Mouse (Mus musculus): ENCODE measurements around the gene Atp5g1.
"Not testable (repeated sequence)": the region's sequence is repeated elsewhere in the genome, so short reads cannot be mapped to it uniquely, and the experiment has no call there.

Gene Atp5g1

GRCm38 (mm10) chr11:96075509-96076220 lies at the start of gene Atp5g1:
TSS of gene Atp5g1 (minus strand) at chr11:96075670.
- peak; percentile 97 for DNase-seq

GRCm38 (mm10) chr11:96124052-96124914 lies 48.8 kb upstream of the Atp5g1 start:
- DNase-seq, result peak; percentile 26

- not testable (repeated sequence) for DNase-seq
Measured at GRCm38 (mm10) chr11:96122806-96123205, 47.3 kb upstream of the Atp5g1 start.

DNA sequence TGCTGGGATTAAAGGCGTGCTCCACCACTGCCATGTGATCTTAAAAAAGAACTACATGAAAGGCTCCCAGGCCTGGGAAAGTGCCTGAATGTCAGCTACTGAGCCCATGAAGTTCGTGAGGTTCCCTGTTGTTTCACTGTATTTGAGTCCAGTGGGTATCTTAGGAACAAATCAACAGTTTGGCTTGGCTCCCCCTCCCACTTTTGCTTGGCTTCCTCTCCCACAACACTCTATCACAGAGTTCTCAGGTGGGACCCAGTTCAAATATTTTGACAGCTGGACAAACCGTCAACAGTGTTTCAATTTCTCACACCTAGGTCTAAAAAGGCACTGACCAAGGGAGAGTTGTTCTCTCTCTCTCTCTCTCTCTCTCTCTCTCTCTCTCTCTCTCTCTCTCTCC lies 43.9 kb upstream of the Atp5g1 start:
- no peak for DNase-seq

GRCm38 (mm10) chr11:96116925-96117324 lies 41.5 kb upstream of the Atp5g1 start:
- DNase-seq, result not testable (repeated sequence)

DNA sequence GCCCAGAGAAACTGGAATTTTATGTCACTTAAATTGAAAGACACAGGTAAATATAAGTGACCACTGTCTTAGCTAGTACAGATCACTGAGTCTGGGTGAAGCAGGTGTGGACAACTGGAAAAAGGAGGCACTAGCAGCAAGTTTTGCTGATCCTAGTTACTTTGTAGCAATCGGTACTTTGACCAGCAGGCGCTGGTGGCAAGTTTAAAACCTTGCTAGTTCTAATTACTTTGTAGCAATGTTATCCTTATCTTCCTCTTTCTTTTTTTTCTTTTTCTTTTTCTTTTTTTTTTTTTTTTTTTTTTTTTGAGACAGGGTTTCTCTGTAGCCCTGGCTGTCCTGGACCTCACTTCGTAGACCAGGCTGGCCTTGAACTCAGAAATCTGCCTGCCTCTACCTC lies 40.6 kb upstream of the Atp5g1 start:
- DNase-seq, result no peak

- DNase-seq, result no peak
Measured at GRCm38 (mm10) chr11:96115416-96115815, 39.9 kb upstream of the Atp5g1 start.

DNA sequence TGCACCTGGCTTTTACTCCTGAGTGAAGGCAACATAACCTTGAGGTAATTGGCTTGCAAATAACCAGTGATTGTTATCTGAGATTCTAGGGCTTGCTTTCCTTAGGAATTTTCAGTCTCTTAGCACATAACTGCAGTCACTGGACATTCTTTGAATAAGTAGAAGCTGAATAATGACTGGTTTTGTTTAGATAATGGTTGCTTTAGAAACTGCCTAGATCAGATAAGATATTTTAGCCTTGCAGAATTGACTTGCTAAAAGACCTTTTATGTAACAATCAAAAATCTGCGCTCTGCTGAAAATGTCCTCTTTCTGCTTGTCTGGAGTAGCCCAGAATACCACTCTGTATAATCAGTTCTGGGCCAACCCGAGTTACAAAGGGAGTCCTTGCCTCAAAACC lies 38.6 kb upstream of the Atp5g1 start:
- DNase-seq, result no peak

DNA sequence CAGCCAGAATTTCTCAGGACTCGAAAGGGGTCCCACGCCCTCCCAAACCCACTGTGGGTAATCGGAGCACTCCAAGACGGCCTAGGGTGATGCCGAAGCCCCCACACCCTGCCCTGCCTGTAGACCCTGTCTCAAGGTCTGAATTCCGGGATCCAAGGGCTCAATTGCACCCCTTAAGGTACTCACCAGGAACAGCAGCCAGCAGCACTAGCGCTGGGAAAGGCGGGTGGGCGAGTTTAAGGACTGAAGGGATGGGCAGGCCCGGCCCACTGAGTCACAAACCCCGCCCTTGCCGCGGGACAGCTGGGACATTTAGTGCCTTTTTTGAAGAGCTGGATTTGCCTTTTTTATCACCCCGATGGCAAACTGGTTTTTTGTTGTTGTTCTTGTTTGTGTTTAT lies 36.3 kb upstream of the Atp5g1 start, which contains the start of gene Calcoco2:
Calcoco2 (minus strand) TSS at position 214 of the 400 bp plus-strand sequence.
- no peak for DNase-seq

DNA sequence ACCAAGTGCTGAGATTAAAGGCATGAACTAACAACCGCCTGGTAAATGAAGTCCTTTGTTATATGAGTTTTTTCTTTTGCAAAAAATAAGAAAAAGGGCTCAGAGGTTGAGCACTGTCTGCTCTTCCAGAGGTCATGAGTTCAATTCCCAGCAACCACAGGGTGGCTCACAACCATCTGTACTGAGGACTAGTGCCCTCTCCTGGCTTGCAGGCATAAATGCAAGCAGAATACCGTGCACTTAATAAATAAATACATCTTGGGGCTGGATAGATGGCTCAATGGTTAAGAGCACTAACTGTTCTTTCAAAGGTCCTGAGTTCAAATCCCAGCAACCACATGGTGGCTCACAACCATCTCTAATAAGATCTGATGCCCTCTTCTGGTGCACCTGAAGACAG lies 35.5 kb upstream of the Atp5g1 start:
- DNase-seq, result not testable (repeated sequence)

- DNase-seq, result no peak
Measured at GRCm38 (mm10) chr11:96108376-96108775, 32.9 kb upstream of the Atp5g1 start.

DNA sequence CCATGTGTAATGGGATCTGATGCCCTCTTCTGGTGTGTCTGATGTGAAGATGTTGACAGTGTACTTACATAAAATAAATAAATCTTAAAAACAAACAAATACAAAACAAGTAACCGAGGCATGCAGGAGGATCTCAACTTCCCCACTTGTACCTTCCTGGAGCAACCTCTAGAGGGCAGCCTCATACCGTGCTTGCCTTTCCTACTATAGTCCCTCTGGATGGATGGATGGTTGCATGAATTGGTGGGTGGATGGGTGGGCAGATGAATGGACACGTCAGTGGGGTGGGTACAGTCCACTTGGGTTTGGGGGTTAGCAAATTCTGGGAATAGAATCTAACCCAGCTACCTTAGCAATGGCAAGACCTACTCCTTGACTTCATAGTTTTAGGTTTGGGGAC lies 17.9 kb upstream of the Atp5g1 start:
- peak; percentile 54 for DNase-seq

- DNase-seq, result no peak
Measured at GRCm38 (mm10) chr11:96092674-96093291, 17.3 kb upstream of the Atp5g1 start.

DNA sequence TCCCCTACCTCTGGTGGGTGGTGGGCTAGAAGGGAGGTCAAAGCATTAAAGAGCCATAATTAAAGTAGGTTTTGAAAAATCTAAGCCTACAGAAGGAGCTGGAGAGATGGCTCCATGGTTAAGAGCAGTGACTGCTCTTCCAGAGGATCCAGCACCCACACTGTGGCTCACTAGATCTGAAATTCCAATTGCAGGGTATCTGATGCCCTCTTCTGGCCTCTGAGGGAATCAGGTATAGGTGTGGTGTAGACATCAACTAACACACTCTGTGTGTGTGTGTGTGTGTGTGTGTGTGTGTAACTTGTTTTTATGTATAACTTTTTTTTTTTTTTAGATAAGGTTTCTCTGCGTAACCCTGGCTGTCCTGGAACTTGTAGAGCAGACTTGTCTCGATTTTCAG lies 15.6 kb upstream of the Atp5g1 start:
- DNase-seq, result no peak

GRCm38 (mm10) chr11:96087981-96088380 lies 12.5 kb upstream of the Atp5g1 start:
- no peak for DNase-seq

DNA sequence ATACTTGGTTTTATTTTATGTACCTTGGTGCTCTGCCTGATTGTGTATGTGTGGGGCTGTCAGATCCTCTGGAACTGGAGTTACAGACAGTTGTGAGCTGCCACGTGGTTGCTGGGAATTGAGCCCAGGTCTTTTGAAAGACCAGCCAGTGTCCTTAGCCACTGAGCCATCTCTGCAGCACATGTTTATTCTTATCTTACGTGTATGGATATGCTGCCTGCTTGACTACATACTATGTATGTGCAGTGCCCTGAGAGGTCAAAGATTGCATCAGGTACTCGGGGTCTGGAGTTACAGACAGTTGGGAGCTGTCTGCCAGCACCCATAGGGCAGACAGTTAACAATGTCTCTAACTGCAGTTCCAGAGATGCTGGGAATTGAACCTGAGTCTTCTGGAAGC lies 7.2 kb upstream of the Atp5g1 start:
- DNase-seq, result no peak

- DNase-seq, result no peak
Measured at GRCm38 (mm10) chr11:96080736-96081135, 5.3 kb upstream of the Atp5g1 start.

- DNase-seq, result no peak
Measured at GRCm38 (mm10) chr11:96076221-96077105, 993 bp upstream of the Atp5g1 start.

- DNase-seq, result no peak
Measured at GRCm38 (mm10) chr11:96075177-96075508, 327 bp downstream of the Atp5g1 start.

GRCm38 (mm10) chr11:96074351-96075176 lies 906 bp downstream of the Atp5g1 start:
- DNase-seq, result peak; percentile 33

- peak; percentile 28 for DNase-seq
Measured at GRCm38 (mm10) chr11:96073295-96073993, 2.0 kb downstream of the Atp5g1 start.

Data from kidney, adult 18-20 months (tissue).